Mouse (Mus musculus) lung, postnatal 36 days (tissue): Measurements from ENCODE around the gene Mrgpra2b.
"Not testable (repeated sequence)": the region's sequence is repeated elsewhere in the genome, so short reads cannot be mapped to it uniquely, and the experiment has no call there.

Experiments used
- DNase-seq: peaks from one replicate; pipeline ENCODE4 v3.0.0; 2022; ENCODE audit warnings: mixed read lengths

The Mrgpra2b gene

DNA sequence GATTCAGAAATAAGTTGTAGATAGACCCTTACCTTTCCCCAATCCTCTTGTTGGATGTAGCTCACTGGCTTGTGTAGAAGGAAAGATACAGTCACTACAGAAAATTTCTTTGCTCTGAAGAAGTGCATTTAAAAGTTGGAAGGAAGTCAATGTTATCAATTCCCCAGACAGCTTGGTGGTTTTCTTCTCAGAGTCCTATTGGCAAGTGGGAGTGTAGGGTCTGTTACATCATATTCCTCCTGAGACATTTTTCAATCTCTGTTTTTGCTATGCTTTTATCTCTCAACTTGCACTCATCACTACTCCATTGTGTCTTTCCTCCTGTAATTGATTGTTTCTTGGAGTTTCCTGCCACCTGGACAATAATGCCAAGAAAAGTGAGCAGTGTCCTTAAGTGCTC is at the start of gene Mrgpra2b:
TSS of gene Mrgpra2b (minus strand) at position 101 of the 400 bp plus-strand sequence.
- no peak for DNase-seq

- no peak for DNase-seq
These were observed 12.3 kb downstream of the Mrgpra2b start for GRCm38 (mm10) chr7:47516379-47516778.

DNA sequence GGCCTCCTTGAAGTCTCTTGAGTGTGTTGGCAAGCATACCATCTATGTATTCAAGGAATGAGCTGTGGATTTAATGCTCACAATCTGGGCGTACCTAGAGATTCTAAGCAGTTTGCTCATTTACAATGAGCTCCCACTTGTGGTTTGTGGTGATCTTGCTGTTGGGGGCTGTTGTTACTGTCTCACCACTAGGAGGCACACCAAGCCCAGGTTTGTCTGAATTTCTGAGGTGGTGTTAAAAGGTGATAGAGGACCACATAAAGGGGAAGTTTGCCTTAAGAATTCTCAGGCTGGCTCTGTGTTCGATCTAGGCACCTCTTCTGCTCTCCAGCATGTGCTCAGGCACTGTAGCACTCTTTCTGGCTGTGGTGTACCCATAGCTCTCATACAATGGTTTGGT is 13.6 kb downstream of the Mrgpra2b start:
- no peak for DNase-seq

DNA sequence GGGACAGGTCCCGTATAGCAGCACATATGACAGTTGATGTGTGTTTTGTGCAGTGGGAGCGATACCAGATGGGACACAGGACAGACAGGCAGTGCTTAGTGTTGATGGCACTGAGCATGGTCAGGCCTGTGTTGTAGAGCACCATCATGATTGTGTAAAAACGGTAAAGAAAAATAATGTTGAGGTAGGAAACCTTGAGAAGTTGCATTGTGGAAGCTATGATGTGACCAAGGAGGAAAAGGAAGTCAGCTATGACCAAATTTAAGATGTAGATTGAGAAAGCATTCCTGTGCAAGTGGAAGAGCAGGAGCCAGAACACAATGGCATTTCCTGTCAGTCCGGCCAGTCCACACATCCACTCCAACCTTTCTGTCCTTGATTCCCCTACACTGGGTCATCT is 25.7 kb downstream of the Mrgpra2b start:
- DNase-seq: no peak

GRCm38 (mm10) chr7:47491266-47491665 is 37.4 kb downstream of the Mrgpra2b start:
- DNase-seq: not testable (repeated sequence)

GRCm38 (mm10) chr7:47489438-47489837 is 39.2 kb downstream of the Mrgpra2b start:
- DNase-seq: not testable (repeated sequence)

DNA sequence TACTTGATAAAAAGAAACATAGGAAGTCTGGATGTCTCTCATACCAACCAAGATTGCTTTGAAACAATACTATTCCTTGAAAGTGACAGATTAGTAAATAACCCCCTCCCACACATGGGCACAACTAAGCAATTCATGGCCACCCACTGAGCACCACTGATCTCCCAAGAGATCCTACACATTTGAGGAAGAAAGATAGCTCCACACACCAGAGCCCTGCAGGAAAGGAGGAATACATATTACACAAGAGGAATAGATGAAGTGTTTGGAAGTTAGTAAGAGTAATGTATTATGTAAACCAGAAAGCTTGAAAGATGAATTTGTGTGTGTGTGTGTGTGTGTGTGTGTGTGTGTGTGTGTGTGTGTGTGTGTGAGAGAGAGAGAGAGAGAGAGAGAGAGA is 45.5 kb downstream of the Mrgpra2b start:
- not testable (repeated sequence) for DNase-seq

GRCm38 (mm10) chr7:47473904-47474303 is 54.8 kb downstream of the Mrgpra2b start:
- not testable (repeated sequence) for DNase-seq

- DNase-seq: not testable (repeated sequence)
These were observed 63.2 kb downstream of the Mrgpra2b start for GRCm38 (mm10) chr7:47465278-47465981.

DNA sequence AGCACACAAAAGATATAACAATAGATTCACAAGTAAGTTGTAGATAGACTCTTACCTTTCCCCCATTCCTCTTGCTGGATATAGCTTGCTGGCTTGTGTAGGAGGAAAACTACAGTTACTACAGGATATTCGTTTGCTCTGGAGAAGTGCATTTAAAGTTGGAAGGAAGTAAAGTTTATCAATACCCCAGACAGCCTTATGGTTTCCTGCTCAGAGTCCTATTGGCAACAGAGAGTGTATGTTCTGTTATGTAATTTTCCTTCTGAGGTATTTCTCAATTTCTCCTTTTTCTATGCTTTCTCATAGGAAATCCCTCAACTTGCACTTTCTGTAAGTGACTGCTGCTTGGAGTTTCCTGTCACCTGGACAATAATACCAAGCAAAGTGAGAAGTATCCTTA is 76.6 kb downstream of the Mrgpra2b start, which contains the start of gene Mrgpra2a:
TSS of gene Mrgpra2a (minus strand) at position 125 of the 400 bp plus-strand sequence.
- not testable (repeated sequence) for DNase-seq

GRCm38 (mm10) chr7:47445729-47446128 is 82.9 kb downstream of the Mrgpra2b start:
- DNase-seq: not testable (repeated sequence)

GRCm38 (mm10) chr7:47436463-47436862 is 92.2 kb downstream of the Mrgpra2b start:
- DNase-seq: not testable (repeated sequence)

GRCm38 (mm10) chr7:47427815-47428508 is 100.7 kb downstream of the Mrgpra2b start:
- not testable (repeated sequence) for DNase-seq
